In the genomic region with DNA sequence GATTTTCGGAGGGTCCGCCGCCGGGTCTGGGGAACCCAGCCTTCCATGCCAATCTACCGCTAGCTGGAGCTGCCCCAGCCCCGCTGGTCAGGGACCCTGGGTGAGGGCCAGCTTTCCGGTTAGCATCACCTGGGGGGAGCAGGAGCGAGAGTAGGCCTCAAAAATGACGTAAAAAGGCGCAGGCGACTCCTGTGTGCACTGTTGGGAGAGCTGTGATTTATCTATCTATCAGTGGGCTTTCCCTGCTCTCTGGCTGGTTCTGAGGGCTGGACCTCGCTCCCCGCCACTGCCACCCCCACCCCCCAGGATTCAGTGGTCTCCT, we compare ENCODE assay signal across 7 mouse cellular contexts. TPM values are rescaled to one million over a fixed set of nuclear protein-coding genes. Genes with fewer than 3 reads are reported as not detected.
A peak's percentile ranks its signal among the peaks of the same experiment; 100 is the strongest.
DNase-seq lines count a peak whose midpoint lies in the region; TF ChIP-seq lines count a peak whose summit lies in the region.

No protein-coding gene starts in this region.

- H3K4me3 ChIP-seq in lung, adult 2 months (replicated peaks; ENCODE audit: extremely low read depth, low read depth, low read length), result peak overlapping the region; percentile 61
- peak overlapping the region; percentile 62 for H3K4me3 ChIP-seq in embryonic fibroblast, embryonic 13.5 days (ENCODE audit: insufficient read depth, low read length)
- H3K4me3 ChIP-seq in limb, embryonic 10.5 days, result peak overlapping the region; percentile 91
- peak overlapping the region; percentile 94 for H3K4me3 ChIP-seq in olfactory bulb, adult 2 months (ENCODE audit: insufficient read depth, low read depth, low read length)

- H3K9me3 ChIP-seq in limb, embryonic 10.5 days (replicated peaks), result no peaks in the 10 kb centered on the region

- no peaks in the 10 kb centered on the region for H3K4me1 ChIP-seq in lung, adult 2 months (ENCODE audit: control insufficient read depth, insufficient read depth, low read length)
- H3K4me1 ChIP-seq in embryonic fibroblast, embryonic 13.5 days (ENCODE audit: control insufficient read depth, insufficient read depth, low read length), result no peaks in the 10 kb centered on the region
- peaks cover 27% of the 10 kb centered on the region for H3K4me1 ChIP-seq in limb, embryonic 10.5 days
- 0 out of 2 replicates have a peak, but pooled peaks cover 2% of the 10 kb centered on the region for H3K4me1 ChIP-seq in olfactory bulb, adult 2 months (ENCODE audit: control insufficient read depth, insufficient read depth, low read length)

- no peak for DNase-seq in lung, adult 2 months
- no peak for DNase-seq in lung, postnatal 4 days
- DNase-seq in limb, embryonic 10.5 days (ENCODE audit: low spot score), result no peak
- no peak for DNase-seq in frontal cortex, postnatal 10 days (ENCODE audit: low spot score in 2 of 2)
- DNase-seq in MN1 (ENCODE audit: low spot score), result no peak

- no peak for TF ChIP-seq CTCF in lung, adult 2 months (IDR thresholded peaks at IDR 0.05; ENCODE audit: insufficient read depth, low read length)
- no peak for TF ChIP-seq CTCF in embryonic fibroblast, embryonic 13.5 days (IDR thresholded peaks at IDR 0.05; ENCODE audit: borderline replicate concordance, insufficient read depth, low read length)
- TF ChIP-seq CTCF in olfactory bulb, adult 2 months (IDR thresholded peaks at IDR 0.05; ENCODE audit: insufficient read depth, low read depth, low read length), result no peak

- H3K27me3 ChIP-seq in limb, embryonic 10.5 days (ENCODE audit: low read depth, poor library complexity, severe bottlenecking), result no peaks in the 10 kb centered on the region

- no peak overlapping the region for H3K27ac ChIP-seq in embryonic fibroblast, embryonic 13.5 days (ENCODE audit: insufficient read depth, low read length)
- peak overlapping the region; percentile 97 for H3K27ac ChIP-seq in limb, embryonic 10.5 days
- H3K27ac ChIP-seq in olfactory bulb, adult 2 months (ENCODE audit: insufficient read depth, low read depth, low read length), result peak overlapping the region; percentile 41

- peaks cover 5% of the 10 kb centered on the region for H3K36me3 ChIP-seq in limb, embryonic 10.5 days

- 6% methylated on average over 13 of the region's 13 CpGs for WGBS in lung, adult 2 months
- WGBS in limb, embryonic 10.5 days, result under 1% methylated on average over 13 of the region's 13 CpGs
- WGBS in olfactory bulb, adult 2 months, result under 1% methylated on average over 13 of the region's 13 CpGs

- TF ChIP-seq POLR2A in lung, adult 2 months (IDR thresholded peaks at IDR 0.05; ENCODE audit: borderline replicate concordance, extremely low read depth, low read depth, low read length), result no peak
- TF ChIP-seq POLR2A in embryonic fibroblast, embryonic 13.5 days (IDR thresholded peaks at IDR 0.05; ENCODE audit: low read depth, low read length), result no peak
- TF ChIP-seq POLR2A in olfactory bulb, adult 2 months (IDR thresholded peaks at IDR 0.05; ENCODE audit: insufficient read depth, low read depth, low read length), result 0 out of 2 replicates have a peak, but pooled peaks have one; percentile 10

RNA-seq across cellular contexts. Expression of a gene that starts 0.3 kb away (rescaled TPM):
- 2.7 and 3.3 TPM in 2 replicates for polyA plus RNA-seq in lung, adult 2 months (2012; rRNA removed)
- 34.1 and 34.2 TPM in 2 replicates for polyA plus RNA-seq in embryonic fibroblast, embryonic 13.5 days (2011; ENCODE audit: insufficient read length, low read depth, missing spikeins)
- polyA plus RNA-seq in limb, embryonic 10.5 days (2016; fragmentation: Nextera tagmentation; extraction: Ambion mirVana), result 11.8 and 18.6 TPM in 2 replicates
- not detected in 2 replicates for polyA plus RNA-seq in olfactory bulb, adult 2 months (2012; ENCODE audit: insufficient read depth, insufficient read length, low replicate concordance, missing spikeins)

RNA-seq across cellular contexts. Expression of a gene that starts 38.6 kb away (rescaled TPM):
- polyA plus RNA-seq in lung, adult 2 months (2012; rRNA removed), result 0.97 and 1.2 TPM in 2 replicates
- polyA plus RNA-seq in embryonic fibroblast, embryonic 13.5 days (2011; ENCODE audit: insufficient read length, low read depth, missing spikeins), result 0.42 TPM in 1 of 2 replicates, not detected in the other
- polyA plus RNA-seq in limb, embryonic 10.5 days (2016; fragmentation: Nextera tagmentation; extraction: Ambion mirVana), result 0.16 TPM in 1 of 2 replicates, not detected in the other
- polyA plus RNA-seq in olfactory bulb, adult 2 months (2012; ENCODE audit: insufficient read depth, insufficient read length, low replicate concordance, missing spikeins), result not detected in 2 replicates
